Mouse (Mus musculus) adrenal gland (tissue): ENCODE data around the gene Trim25.

ENCODE experiments used
- intact Hi-C: fragments of 180-260 bp; cut with DNase I; formaldehyde crosslinking; loops from one replicate; pipeline ENCODE4 v1.15.1; 2025

The Trim25 gene

GRCm38 (mm10) chr11:89061362-89061761 lies 62.2 kb downstream of the Trim25 start:
- intact Hi-C loops: no loop called here

- intact Hi-C loops: no loop called here
These were observed 65.1 kb downstream of the Trim25 start for GRCm38 (mm10) chr11:89064312-89064711.

- intact Hi-C loops: no loop called here
These were observed 66.1 kb downstream of the Trim25 start for GRCm38 (mm10) chr11:89065297-89065696.

- intact Hi-C loops: no loop called here
These were observed 67.0 kb downstream of the Trim25 start for GRCm38 (mm10) chr11:89066126-89066525.

- intact Hi-C loops: no loop called here
These were observed 67.6 kb downstream of the Trim25 start, which contains the start of gene Dgke for GRCm38 (mm10) chr11:89066750-89067149. Gene Dgke (minus strand): TSS chr11:89066850.

GRCm38 (mm10) chr11:89067301-89067822 lies 68.2 kb downstream of the Trim25 start:
- intact Hi-C loops: no loop called here

- intact Hi-C loops: no loop called here
These were observed 68.8 kb downstream of the Trim25 start for GRCm38 (mm10) chr11:89067871-89068490.

- intact Hi-C loops: no loop called here
These were observed 69.5 kb downstream of the Trim25 start for GRCm38 (mm10) chr11:89068649-89069048.

GRCm38 (mm10) chr11:89069303-89069702 lies 70.1 kb downstream of the Trim25 start:
- intact Hi-C loops: no loop called here
